Mouse (Mus musculus): ENCODE measurements around the gene Ankrd24. TPM values are rescaled to one million over a fixed set of nuclear protein-coding genes. Genes with fewer than 3 reads are reported as not detected.

Ankrd24 gene
- total RNA-seq (2021): 10 to 100 TPM; 38.7 to 50.5 TPM
- long read RNA-seq, experiment 1, partial matches to known transcripts: 3 of 14 reads
- long read RNA-seq, experiment 1, other reads (novel, unspliced or antisense): 10 of 14 reads
- long read RNA-seq, experiment 2, partial matches to known transcripts: 10 of 32 reads
- long read RNA-seq, experiment 2, other reads (novel, unspliced or antisense): 22 of 32 reads

GRCm38 (mm10) chr10:81628390-81628789 lies at the start of gene Ankrd24:
TSS of gene Ankrd24 (plus strand) at chr10:81628540.
- no peak for DNase-seq (ENCODE audit: low spot score in 2 of 2)

- DNase-seq (ENCODE audit: low spot score in 2 of 2): no peak
Observed at GRCm38 (mm10) chr10:81579967-81580366, 48.4 kb upstream of the Ankrd24 start.

GRCm38 (mm10) chr10:81580441-81581070 lies 47.8 kb upstream of the Ankrd24 start:
- no peak for DNase-seq (ENCODE audit: low spot score in 2 of 2)

- DNase-seq (ENCODE audit: low spot score in 2 of 2): no peak
Observed at GRCm38 (mm10) chr10:81583347-81583746, 45.0 kb upstream of the Ankrd24 start.

- DNase-seq (ENCODE audit: low spot score in 2 of 2): no peak
Observed at GRCm38 (mm10) chr10:81588739-81589138, 39.6 kb upstream of the Ankrd24 start.

GRCm38 (mm10) chr10:81591846-81592245 lies 36.5 kb upstream of the Ankrd24 start:
- DNase-seq (ENCODE audit: low spot score in 2 of 2): no peak

GRCm38 (mm10) chr10:81592631-81593030 lies 35.7 kb upstream of the Ankrd24 start:
- no peak for DNase-seq (ENCODE audit: low spot score in 2 of 2)

- no peak for DNase-seq (ENCODE audit: low spot score in 2 of 2)
Observed at GRCm38 (mm10) chr10:81593223-81593622, 35.1 kb upstream of the Ankrd24 start.

- DNase-seq (ENCODE audit: low spot score in 2 of 2): no peak
Observed at GRCm38 (mm10) chr10:81593935-81594334, 34.4 kb upstream of the Ankrd24 start.

- no peak for DNase-seq (ENCODE audit: low spot score in 2 of 2)
Observed at GRCm38 (mm10) chr10:81595599-81595998, 32.7 kb upstream of the Ankrd24 start.

- DNase-seq (ENCODE audit: low spot score in 2 of 2): no peak
Observed at GRCm38 (mm10) chr10:81596611-81597010, 31.7 kb upstream of the Ankrd24 start.

GRCm38 (mm10) chr10:81597137-81597950 lies 31.0 kb upstream of the Ankrd24 start:
- no peak for DNase-seq (ENCODE audit: low spot score in 2 of 2)

GRCm38 (mm10) chr10:81598342-81598741 lies 30.0 kb upstream of the Ankrd24 start:
- no peak for DNase-seq (ENCODE audit: low spot score in 2 of 2)

- no peak for DNase-seq (ENCODE audit: low spot score in 2 of 2)
Observed at GRCm38 (mm10) chr10:81598871-81599270, 29.5 kb upstream of the Ankrd24 start.

GRCm38 (mm10) chr10:81599630-81600029 lies 28.7 kb upstream of the Ankrd24 start:
- no peak for DNase-seq (ENCODE audit: low spot score in 2 of 2)

GRCm38 (mm10) chr10:81600096-81600495 lies 28.2 kb upstream of the Ankrd24 start:
- no peak for DNase-seq (ENCODE audit: low spot score in 2 of 2)

- peak; percentile 92 to 95 for DNase-seq (ENCODE audit: low spot score in 2 of 2)
Observed at GRCm38 (mm10) chr10:81600738-81601203, 27.6 kb upstream of the Ankrd24 start, which contains the start of gene Tle6. TSS of gene Tle6 (minus strand) at chr10:81601073.

GRCm38 (mm10) chr10:81601396-81601905 lies 26.9 kb upstream of the Ankrd24 start:
- no peak for DNase-seq (ENCODE audit: low spot score in 2 of 2)

- DNase-seq (ENCODE audit: low spot score in 2 of 2): no peak
Observed at GRCm38 (mm10) chr10:81602741-81603151, 25.6 kb upstream of the Ankrd24 start.

- no peak for DNase-seq (ENCODE audit: low spot score in 2 of 2)
Observed at GRCm38 (mm10) chr10:81604019-81604967, 24.0 kb upstream of the Ankrd24 start.
